Mouse (Mus musculus) right cerebral cortex, postnatal 10 days (tissue): ENCODE measurements around the gene Mtfp1.

Source experiments
- DNase-seq, 2 experiments: peaks; one replicate each; pipeline ENCODE4 v3.0.0; 2021; ENCODE audit warnings: low spot score in 2 of 2

Gene Mtfp1

DNA sequence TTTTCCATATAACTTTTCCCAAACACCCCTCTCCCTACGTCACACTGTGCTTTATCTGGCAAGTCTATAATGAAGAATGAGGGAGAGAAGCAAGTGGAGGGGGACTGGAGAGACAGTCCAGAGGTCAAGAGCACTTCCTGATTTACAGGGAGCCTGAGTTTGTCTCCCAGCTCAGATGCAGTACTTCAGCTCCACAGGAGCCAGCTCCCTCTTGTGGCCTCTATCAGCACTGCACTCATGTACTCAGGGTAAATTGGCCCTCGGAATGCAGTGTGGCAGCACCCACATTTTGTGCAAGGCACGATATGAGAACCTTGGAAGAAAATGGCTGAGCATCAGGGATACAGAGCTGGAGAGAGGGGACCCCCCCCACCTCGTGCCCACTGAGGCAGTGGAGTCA, 15.0 kb downstream of the Mtfp1 start:
- DNase-seq: peak in 1 of 2 experiments; percentile 76

DNA sequence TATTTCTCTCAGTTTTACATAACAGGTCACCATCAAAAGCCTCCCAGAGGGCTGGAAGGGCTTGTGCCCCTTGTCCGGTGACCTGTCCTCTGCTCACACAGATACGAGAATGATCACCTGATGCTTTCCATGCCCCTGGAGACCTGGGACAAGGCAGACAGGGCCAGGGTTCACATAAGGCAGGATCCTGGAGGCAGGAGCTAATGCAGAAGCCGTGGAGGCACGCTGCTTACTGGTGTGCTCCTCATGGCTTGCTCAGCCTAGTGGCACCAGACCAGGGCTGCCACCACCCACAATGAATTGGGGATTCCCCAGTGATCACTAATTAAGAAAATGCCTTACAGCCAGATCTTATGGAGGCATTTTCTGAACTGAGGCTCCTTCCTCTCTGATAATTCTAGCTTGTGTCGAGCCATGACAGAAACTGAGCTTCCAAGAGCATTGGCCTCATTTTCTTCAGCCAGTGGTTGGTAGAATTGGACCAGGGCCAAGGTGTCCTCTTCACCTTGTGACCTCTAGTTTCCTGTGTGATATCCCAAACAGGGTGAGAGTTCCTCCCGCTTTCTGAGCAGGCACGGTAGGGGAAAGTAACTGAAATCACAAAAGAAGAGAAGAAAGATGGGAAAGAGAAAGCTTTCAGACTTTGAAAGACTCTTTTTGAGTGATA, 16.8 kb downstream of the Mtfp1 start:
- DNase-seq: no peak

DNA sequence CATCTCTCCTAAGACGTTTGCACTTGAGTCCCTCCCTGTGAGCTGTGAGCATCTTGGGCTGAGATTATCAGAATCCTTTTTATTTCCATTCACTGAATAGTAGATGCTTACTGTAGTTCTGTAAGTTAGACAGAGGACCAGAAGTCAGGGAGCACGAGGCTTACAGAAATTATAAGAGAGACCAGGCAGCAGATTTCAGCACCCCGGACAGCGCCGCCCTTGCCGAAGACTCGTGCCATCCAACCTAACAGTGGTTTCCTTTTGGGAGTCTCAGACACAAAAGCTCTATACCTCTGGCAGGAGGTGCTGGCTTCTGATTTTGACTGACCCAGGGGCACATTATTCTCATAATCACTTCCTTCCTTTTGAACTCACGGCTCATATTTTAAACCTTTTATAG, 18.6 kb downstream of the Mtfp1 start:
- no peak for DNase-seq

DNA sequence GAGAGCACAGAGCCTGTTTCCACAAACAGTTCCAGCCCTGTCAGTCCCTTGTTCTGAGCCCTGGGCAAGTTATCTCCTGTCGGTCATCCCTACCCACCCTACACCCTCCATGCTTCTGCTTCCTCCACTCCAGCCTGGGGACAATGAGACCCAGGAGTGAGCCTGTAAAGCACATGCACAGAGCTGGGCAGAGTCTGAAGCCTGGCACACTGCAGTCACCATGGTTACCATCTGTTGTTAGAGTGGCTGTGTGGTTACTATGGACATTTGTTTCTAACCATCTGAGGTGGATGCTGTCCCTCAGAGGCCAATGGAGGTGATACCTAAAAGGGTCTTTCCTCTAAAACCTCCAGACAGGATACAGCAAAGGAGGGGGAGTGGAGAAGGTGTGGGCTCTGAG, 25.6 kb downstream of the Mtfp1 start:
- DNase-seq: peak; percentile 56 to 74

DNA sequence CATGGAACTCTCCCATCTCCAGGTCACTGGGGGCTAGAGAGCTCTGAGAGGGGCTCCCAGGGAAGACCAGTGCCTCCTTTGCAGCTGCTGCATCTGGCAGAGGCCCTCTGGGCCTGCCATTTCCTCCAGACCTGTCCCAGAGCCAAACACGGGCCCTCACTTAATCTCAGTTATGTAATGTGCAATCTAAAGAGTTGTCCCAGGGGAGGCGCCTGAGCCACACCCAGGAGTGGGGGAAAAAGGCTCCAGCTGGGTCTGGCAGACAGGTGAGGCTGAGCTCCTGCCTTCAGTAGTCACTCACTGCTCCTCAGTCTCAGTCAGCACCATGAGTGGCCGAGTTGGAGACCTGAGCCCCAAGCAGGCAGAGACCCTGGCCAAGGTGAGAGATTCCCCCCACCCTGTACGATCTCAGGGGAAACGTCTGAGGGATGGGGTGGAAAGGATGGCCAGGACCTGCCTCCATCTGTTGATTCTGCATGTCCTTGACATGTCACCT, 30.6 kb downstream of the Mtfp1 start, which contains the start of gene Sec14l3:
Gene Sec14l3 (plus strand): TSS at position 215 of the 496 bp plus-strand sequence.
- DNase-seq: no peak

DNA sequence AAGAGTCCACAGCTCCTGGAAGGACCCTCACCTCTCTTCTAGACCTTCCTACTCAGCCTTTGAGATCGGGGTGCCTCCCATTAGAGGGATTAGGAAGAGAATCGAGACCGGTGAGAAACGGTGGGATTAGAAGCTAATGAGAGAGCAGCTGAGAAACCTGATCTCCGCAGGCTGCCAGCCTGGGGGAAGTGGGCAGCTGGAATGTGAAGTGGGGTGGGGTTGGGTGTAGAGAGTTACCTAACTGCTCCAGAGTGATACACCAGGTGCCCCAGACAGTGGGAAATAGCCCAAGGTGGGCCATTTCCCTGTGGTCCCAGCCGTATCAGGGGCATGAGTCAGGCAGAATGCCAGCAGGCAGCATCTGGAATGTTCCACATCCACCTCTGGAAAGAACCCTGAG, 32.3 kb downstream of the Mtfp1 start:
- DNase-seq: no peak

DNA sequence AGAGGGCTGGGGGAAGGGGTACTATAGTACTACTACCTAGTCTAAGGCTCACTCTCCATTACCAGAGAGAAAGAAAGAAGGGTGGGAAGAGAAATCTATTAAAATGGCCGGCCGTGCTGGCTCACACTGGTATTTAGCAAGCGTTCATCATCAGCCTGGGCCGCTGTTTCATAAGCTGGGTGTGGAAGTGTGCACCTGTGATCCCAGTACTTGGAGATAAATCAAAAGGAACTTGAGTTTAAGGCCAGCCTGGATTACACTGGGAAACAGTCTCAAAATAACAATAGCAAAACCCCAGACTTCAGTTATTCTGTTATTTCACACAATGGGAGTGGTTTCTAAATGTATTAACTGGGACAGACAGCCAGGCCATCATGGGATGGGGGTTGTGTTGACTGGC, 32.7 kb downstream of the Mtfp1 start:
- DNase-seq: no peak

DNA sequence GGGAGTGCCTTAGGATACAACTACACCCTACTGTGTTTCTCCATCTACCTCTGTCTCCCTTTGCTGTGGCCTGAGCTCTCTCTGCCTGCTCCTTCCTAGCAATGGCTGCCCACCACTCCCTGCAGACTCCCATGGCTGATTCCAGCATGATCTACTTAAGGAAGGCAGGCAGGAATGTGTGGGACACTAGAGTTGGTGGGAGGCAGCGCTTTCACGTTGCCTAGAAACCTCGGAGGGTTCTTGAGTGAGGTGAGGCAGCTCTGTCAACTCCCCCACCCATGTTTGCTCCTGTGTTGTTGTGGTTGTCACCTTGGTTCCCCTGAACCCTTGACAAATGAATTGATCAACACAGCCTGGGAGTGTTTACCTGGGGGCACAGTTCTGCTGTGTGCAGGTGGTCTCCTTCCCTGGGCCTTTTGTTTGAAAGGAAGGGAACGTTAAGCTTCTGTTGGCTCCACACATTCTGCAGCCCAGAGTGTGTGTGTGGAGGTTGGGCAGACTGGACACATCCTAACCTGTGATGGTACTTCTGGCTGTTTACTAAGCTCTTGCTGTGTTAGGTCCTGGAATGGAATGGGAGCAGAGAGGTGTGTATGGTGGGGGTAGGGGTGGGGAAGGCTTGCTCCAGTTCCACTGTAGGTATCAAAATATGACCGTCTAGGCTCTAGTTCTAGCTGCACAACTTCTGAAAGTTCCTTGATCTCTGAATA, 34.2 kb downstream of the Mtfp1 start:
- peak in 1 of 2 experiments; percentile 43 for DNase-seq

DNA sequence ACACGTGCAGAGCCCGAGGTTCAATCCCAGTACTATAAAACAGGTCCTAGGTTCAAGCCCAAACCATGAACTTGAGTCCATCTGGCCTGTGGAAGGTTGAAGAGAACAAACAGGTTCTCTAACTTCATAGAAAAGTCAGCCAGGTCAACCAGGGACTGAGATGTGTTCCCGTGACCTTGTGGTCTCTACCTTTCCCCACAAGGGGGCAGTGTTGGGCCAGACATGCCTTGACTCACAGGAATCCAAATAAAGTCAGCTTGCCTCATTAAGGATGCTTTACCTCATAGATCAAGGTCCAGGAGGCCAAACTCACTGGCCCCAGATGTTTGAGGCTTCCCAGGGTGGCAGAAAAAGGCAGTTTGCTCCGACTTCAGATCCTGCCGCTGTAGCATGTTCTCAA, 41.7 kb downstream of the Mtfp1 start:
- peak; percentile 56 to 72 for DNase-seq

DNA sequence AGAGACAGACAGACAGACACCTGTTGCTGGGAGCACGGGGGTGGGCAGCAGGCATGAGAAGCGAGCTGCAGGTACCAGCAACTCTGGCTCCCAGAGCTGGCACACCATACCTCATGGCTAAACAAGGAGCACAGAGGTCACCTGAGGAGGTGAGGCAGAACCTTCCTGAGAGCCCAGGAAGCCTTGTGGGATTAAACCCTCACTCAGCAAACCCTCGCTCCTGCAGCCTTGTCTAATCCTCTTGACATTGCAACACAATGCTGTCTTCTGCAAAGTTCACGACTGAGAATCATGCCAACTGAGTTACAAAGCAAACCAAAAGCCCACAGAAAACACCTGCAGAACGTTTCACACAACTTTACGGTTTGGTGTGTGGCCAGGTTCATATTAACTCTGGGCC, 46.8 kb downstream of the Mtfp1 start:
- no peak for DNase-seq

DNA sequence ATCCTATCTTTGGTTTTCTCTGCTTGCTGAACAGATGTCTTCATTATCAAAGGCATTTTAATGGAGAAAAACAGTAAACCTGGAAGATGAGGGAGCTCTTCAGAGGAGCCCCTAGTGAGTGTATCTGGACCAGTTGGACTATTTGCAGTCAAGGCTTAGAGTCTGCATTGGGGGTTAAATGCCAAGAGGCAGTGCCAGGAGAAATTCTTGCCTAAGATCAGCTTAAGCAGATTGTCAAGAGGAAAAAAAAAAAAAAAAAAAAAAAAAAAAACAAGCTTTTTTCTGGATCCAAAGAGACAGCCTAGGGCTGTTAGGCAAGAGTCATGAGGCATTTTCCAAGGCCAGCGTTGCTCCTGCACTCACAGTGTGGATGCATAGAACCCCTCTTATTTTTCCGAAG, 47.5 kb downstream of the Mtfp1 start:
- DNase-seq: no peak

DNA sequence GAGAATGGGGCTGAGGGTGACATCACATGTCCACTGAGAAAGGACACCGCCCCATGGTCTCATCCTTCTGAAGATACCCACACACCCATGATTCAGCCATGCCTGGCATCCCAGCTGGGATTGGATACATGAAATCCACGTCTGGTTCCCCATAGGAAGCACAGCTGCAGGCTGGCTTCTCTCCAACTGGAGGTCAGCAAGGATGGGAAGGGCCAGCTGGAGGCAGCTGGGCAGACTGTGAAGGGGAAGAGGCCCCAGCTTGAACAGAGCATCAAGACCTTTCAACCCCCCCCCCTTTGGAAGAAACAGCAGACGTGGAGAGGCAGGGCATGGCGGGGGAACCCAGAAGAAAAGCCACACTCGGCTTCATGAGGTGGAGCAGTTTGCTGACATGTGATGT, 48.7 kb downstream of the Mtfp1 start:
- DNase-seq: no peak

DNA sequence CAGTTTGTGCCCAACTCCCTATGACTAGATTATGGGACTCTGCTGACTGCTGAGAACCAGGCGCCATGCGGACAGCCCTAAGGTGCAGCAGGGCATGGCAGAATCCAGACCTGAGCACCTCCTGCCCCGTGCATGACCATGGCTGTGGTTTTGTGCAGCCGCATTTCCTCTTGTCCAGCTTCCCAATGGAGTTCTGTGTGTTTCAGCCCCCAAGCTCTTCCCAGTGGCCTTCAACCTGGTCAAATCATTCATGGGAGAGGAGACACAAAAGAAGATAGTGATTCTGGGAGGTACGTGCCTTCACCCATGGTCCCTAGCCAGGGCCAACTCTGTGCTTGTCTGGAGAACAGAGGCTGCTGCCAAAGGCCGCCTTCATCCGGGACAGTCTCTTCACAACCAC, 52.2 kb downstream of the Mtfp1 start:
- DNase-seq: peak in 1 of 2 experiments; percentile 12
